Mouse (Mus musculus) testis, adult 2 months (tissue): ENCODE results near the gene Psmc3ip.
A peak's percentile ranks its signal among the peaks of the same experiment; 100 is the strongest.

Experiments
- CTCF ChIP-seq: fragments of 200-500 bp; IDR thresholded peaks from 2 replicates; pipeline ENCODE4 v1.5.1; 2012; ENCODE audit warnings: low read depth, mild to moderate bottlenecking, inconsistent platforms, low read length, moderate library complexity; ENCODE audit not compliant: control insufficient read depth, insufficient read depth, insufficient replicate concordance
- POLR2A ChIP-seq: fragments of 200-500 bp; IDR thresholded peaks from 2 replicates; pipeline ENCODE4 v1.6.1; 2012; ENCODE audit warnings: low read depth, mild to moderate bottlenecking, inconsistent platforms, low read length, moderate library complexity; ENCODE audit not compliant: control insufficient read depth

DNA sequence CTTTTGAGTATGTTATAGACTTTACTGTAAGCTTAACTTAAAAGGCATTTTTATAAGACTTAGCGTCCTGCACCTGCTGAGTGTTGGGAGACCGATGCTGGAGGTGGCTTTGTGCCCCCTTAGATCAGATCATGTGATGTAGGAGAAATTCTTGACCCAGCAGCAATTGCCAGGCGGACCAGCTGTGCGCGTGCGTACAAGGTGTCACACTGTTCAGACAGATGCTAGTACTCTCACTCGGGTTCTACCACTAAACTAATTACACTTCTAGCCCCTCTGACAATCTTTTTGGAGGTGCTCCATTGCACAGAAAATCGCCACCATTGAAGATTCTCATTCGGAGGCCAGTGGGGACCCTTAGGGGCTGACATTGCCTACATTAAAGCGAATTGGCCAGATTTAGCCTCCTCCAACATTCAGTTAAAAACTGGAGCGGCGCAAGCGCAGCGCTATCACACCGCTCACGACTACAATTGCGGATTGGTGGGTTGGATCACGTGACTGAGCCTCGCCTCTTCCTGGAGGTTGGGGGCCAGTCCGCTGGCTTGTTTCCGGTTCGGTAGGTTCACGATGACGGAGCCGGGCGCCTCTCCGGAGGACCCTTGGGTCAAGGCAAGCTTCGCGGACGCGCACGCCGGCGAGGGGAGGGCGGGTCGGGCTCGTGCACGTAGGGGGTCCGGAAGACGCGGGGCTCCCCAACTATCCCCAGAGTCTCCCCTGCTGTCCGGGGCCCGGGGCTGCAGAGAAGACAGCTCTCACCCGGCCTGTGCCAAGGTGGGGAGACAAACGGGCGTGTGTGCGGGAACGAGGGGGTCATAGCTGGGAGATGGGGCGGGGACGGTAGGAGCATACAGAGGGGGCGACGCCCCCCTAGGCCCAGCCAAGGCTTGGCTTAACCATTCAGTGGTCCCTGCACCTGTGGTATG, 8.2 kb downstream of the Psmc3ip start, which contains the start of gene Mlx:
- TF ChIP-seq POLR2A (peak; percentile 73), CTCF (no peak)
